Mouse (Mus musculus): ENCODE measurements at regions not wholly inside any gene's neighbourhood (a gene's known extent, or its start where the extent isn't known, plus 50 kb on each side); places are given as distances from the start of the nearest gene placed in this dataset.

GRCm38 (mm10) chr16:73317644-73318043 lies 1009.5 kb downstream of the Robo1 start:
- TF ChIP-seq CTCF (IDR thresholded peaks at IDR 0.05; ENCODE audit: control insufficient read depth, insufficient read depth, insufficient read length): no peak
- no peak for TF ChIP-seq USF1 (IDR thresholded peaks at IDR 0.05; ENCODE audit: low read depth)
- TF ChIP-seq MAX (IDR thresholded peaks at IDR 0.05): no peak
- TF ChIP-seq MYOG (IDR thresholded peaks at IDR 0.05; ENCODE audit: control insufficient read depth, extremely low read depth, insufficient read length): no peak
- TF ChIP-seq MYOD1 (IDR thresholded peaks at IDR 0.05; ENCODE audit: control insufficient read depth, insufficient read length, low read depth): no peak
- no peak for TF ChIP-seq CEBPB (IDR thresholded peaks at IDR 0.05; ENCODE audit: low read depth)
